Mouse (Mus musculus): Measurements from ENCODE around the gene Brap. TPM values are rescaled to one million over a fixed set of nuclear protein-coding genes. Genes with fewer than 3 reads are reported as not detected.
A peak's percentile ranks its signal among the peaks of the same experiment; 100 is the strongest.
"Not testable (repeated sequence)": the region's sequence is repeated elsewhere in the genome, so short reads cannot be mapped to it uniquely, and the experiment has no call there.

Gene Brap
- polyA plus RNA-seq, 1 experiment, result 17.9 TPM

DNA sequence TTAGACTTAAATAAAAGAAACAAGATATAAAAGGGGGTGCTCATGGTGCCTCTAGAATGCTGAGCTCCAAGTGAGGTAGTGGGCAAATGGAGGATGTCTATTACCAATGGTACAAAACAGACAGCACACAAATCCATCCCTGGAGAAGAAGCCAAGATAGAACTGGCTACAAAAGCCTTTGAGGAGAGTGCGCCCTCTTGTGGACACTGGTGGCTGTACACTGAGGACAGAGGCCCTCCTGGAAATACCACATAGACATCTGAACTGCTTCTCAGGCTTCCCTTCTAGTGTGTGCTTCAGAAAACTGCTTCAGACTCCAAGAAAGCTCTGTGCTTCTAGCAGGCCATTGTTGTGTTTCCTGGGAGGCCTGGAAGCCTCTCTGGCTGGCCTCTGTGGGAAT, 32.5 kb upstream of the Brap start:
- no peak overlapping the region for H3K27ac ChIP-seq (ENCODE audit: insufficient read depth, low read length)
- H3K4me1 ChIP-seq (ENCODE audit: control insufficient read depth, insufficient read depth, insufficient read length), result no peaks in the 10 kb centered on the region
- TF ChIP-seq POLR2A (IDR thresholded peaks at IDR 0.05; ENCODE audit: low read depth, low read length), result no peak
- TF ChIP-seq CTCF (IDR thresholded peaks at IDR 0.05; ENCODE audit: extremely low read depth, insufficient read depth, insufficient read length, insufficient replicate concordance), result peak; percentile 66; the same call in 1 of the 2 replicates
- WGBS, result 0% methylated on average over 1 of the region's 1 CpGs
- H3K36me3 ChIP-seq (ENCODE audit: control insufficient read depth, insufficient read depth, low read length), result no peaks in the 10 kb centered on the region
- no peaks in the 10 kb centered on the region for H3K27me3 ChIP-seq (ENCODE audit: control insufficient read depth, insufficient read depth, low read length)
- DNase-seq (ENCODE audit: low read depth in 1 of 2, low spot score in 2 of 2), result peak; percentile 29 to 73
- H3K4me3 ChIP-seq (ENCODE audit: extremely low read depth, insufficient read depth, insufficient read length), result no peak overlapping the region

DNA sequence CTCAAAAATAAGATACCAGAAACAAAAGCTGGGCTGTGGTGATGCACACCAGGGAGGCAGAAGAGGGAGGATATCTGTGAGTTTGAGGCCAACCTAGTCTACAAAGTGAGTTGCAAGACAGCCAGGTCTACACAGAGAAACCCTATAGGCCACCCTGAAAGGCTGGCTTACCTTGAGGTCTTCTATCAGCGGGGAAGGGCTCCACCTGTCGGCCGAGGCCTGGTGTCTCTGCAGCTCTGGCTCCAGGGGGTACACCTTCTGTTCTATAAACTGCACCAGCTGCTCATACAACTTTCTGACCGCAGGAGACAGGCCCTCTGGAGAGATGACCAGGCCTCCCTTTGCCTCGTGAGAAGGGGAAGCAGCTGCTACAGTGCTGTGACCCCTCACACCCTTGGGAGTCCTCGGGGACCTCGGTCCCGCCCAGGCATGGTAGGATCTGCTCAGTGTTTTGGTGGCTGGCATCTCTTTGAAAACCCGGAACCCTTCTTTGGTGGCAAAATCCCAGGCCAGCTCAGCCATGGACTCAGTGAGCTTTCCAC, 29.2 kb upstream of the Brap start:
- WGBS, result 70% methylated on average over 9 of the region's 9 CpGs
- not testable (repeated sequence) for H3K36me3 ChIP-seq (ENCODE audit: control insufficient read depth, insufficient read depth, low read length); H3K4me3 ChIP-seq (ENCODE audit: extremely low read depth, insufficient read depth, insufficient read length); H3K27ac ChIP-seq (ENCODE audit: insufficient read depth, low read length); H3K27me3 ChIP-seq (ENCODE audit: control insufficient read depth, insufficient read depth, low read length); H3K4me1 ChIP-seq (ENCODE audit: control insufficient read depth, insufficient read depth, insufficient read length)
- DNase-seq (ENCODE audit: low read depth in 1 of 2, low spot score in 2 of 2), result peak in 1 of 2 experiments; percentile 7

DNA sequence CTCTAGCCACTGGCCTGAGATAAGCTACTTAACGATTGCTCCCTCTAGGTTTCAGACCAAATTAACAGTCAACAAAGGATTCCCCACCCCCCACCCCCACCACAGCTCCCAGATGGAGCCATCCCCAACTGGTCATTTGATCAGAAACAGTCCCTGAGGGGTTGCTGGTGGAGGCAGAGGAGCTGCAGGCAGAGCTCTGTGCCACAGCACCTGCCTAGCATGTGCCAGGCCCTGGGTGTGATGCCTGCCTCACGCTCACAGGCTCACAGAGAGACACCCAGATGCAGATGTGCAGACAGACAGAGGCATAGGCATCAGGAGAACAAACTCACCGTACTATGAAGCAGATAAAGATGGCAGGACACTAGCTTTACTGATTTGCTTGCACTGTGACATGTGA, 27.6 kb upstream of the Brap start:
- DNase-seq (ENCODE audit: low read depth in 1 of 2, low spot score in 2 of 2), result no peak
- Histone ChIP-seq H3K36me3 (ENCODE audit: control insufficient read depth, insufficient read depth, low read length) (no peaks in the 10 kb centered on the region), H3K4me1 (ENCODE audit: control insufficient read depth, insufficient read depth, insufficient read length) (no peaks in the 10 kb centered on the region), H3K27me3 (ENCODE audit: control insufficient read depth, insufficient read depth, low read length) (no peaks in the 10 kb centered on the region), H3K27ac (ENCODE audit: insufficient read depth, low read length) (no peak overlapping the region), H3K4me3 (ENCODE audit: extremely low read depth, insufficient read depth, insufficient read length) (no peak overlapping the region)
- WGBS, result 73% methylated on average over 3 of the region's 3 CpGs
- TF ChIP-seq CTCF (IDR thresholded peaks at IDR 0.05; ENCODE audit: extremely low read depth, insufficient read depth, insufficient read length, insufficient replicate concordance) (no peak), POLR2A (IDR thresholded peaks at IDR 0.05; ENCODE audit: low read depth, low read length) (no peak)

DNA sequence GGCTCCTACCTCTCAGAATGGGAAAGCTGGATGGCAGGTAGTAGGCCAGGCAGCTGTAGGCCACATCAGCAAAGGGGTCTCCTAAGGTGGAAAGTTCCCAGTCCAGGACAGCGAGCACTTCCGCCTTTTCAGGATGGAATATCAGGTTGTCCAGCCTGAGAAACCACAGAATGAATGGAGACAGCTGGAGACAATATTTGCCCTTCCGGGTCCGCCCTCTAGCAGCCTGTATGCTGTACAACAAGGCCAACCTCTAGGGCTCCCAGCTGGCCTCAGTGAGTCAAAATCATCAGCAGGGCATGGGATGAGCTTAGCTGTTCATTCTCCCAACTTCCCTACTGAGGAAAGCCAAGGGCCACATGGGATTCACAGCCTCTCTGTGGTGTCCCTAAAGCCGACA, 25.7 kb upstream of the Brap start:
- no peak overlapping the region for H3K4me3 ChIP-seq (ENCODE audit: extremely low read depth, insufficient read depth, insufficient read length)
- no peaks in the 10 kb centered on the region for H3K36me3 ChIP-seq (ENCODE audit: control insufficient read depth, insufficient read depth, low read length)
- DNase-seq (ENCODE audit: low read depth in 1 of 2, low spot score in 2 of 2), result no peak
- H3K4me1 ChIP-seq (ENCODE audit: control insufficient read depth, insufficient read depth, insufficient read length), result no peaks in the 10 kb centered on the region
- TF ChIP-seq CTCF (IDR thresholded peaks at IDR 0.05; ENCODE audit: extremely low read depth, insufficient read depth, insufficient read length, insufficient replicate concordance) (no peak), POLR2A (IDR thresholded peaks at IDR 0.05; ENCODE audit: low read depth, low read length) (no peak)
- no peaks in the 10 kb centered on the region for H3K27me3 ChIP-seq (ENCODE audit: control insufficient read depth, insufficient read depth, low read length)
- 95% methylated on average over 5 of the region's 5 CpGs for WGBS
- no peak overlapping the region for H3K27ac ChIP-seq (ENCODE audit: insufficient read depth, low read length)

DNA sequence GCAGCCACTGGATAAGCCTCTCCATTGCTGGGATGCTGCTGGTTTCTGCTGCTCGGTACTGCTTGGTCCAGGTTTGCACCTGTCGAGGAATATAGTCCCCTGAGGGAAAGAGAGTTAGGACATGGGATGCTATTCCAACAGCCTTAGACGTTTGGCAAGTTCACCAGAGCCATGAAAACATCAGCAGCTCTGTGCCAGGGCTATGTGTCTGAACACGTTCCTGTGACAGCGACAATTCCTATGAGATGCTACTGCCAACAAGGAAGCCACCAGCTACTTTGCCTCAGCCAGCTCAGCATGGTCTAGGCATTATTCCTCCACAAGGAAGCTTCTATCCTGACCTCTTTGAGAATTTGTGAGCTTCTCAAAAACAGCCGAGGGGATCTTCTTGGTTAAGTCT, 23.1 kb upstream of the Brap start:
- DNase-seq (ENCODE audit: low read depth in 1 of 2, low spot score in 2 of 2), result no peak
- no peak for TF ChIP-seq CTCF (IDR thresholded peaks at IDR 0.05; ENCODE audit: extremely low read depth, insufficient read depth, insufficient read length, insufficient replicate concordance)
- no peak for TF ChIP-seq POLR2A (IDR thresholded peaks at IDR 0.05; ENCODE audit: low read depth, low read length)
- H3K36me3 ChIP-seq (ENCODE audit: control insufficient read depth, insufficient read depth, low read length), result no peaks in the 10 kb centered on the region
- no peaks in the 10 kb centered on the region for H3K4me1 ChIP-seq (ENCODE audit: control insufficient read depth, insufficient read depth, insufficient read length)
- no peak overlapping the region for H3K4me3 ChIP-seq (ENCODE audit: extremely low read depth, insufficient read depth, insufficient read length)
- H3K27me3 ChIP-seq (ENCODE audit: control insufficient read depth, insufficient read depth, low read length), result no peaks in the 10 kb centered on the region
- WGBS, result 91% methylated on average over 6 of the region's 6 CpGs
- H3K27ac ChIP-seq (ENCODE audit: insufficient read depth, low read length), result no peak overlapping the region

DNA sequence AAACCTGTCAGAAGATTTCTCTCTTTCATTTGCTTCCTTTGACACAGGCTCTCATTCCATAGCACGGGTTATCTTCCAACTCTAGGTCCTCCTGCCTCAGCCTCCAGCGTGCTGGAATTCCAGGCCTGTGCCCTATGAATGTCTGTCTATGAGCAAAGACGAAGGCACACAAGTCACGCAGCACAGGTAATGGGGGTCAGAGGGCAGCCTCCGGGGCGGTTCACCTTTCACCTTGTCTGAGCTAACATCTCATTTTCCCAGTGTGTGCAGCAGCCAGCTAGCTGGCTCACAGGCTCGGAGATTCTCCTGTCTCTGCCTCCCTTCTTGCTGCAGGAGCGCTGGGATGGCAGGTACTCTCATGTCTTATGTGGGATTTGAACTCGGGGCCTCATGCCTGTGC, 20.8 kb upstream of the Brap start:
- no peak overlapping the region for H3K4me3 ChIP-seq (ENCODE audit: extremely low read depth, insufficient read depth, insufficient read length)
- no peaks in the 10 kb centered on the region for H3K36me3 ChIP-seq (ENCODE audit: control insufficient read depth, insufficient read depth, low read length)
- WGBS, result 92% methylated on average over 9 of the region's 9 CpGs
- DNase-seq (ENCODE audit: low read depth in 1 of 2, low spot score in 2 of 2), result no peak
- no peak for TF ChIP-seq CTCF (IDR thresholded peaks at IDR 0.05; ENCODE audit: extremely low read depth, insufficient read depth, insufficient read length, insufficient replicate concordance)
- TF ChIP-seq POLR2A (IDR thresholded peaks at IDR 0.05; ENCODE audit: low read depth, low read length), result no peak
- no peaks in the 10 kb centered on the region for H3K27me3 ChIP-seq (ENCODE audit: control insufficient read depth, insufficient read depth, low read length)
- no peak overlapping the region for H3K27ac ChIP-seq (ENCODE audit: insufficient read depth, low read length)
- no peaks in the 10 kb centered on the region for H3K4me1 ChIP-seq (ENCODE audit: control insufficient read depth, insufficient read depth, insufficient read length)

DNA sequence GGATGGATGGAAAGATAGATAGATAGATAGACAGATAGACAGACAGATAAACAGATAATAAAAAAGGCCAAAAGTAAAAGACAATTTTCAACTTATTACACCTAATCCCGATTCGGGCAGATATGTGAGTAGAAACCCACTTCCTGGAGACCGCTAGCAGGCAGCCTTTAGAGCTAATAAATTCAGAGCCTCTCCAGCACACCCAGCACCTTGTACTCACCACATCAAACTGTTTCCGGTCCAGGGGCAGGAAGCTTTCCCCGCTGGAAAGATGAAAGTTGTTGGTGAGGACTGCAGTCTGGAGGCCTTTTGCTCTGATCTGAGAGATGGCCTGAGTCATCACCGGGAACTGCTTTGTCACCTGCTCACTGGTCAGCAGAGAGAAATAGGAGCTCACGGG, 11.2 kb upstream of the Brap start:
- H3K36me3 ChIP-seq (ENCODE audit: control insufficient read depth, insufficient read depth, low read length), result no peaks in the 10 kb centered on the region; the same call in 1 of the 2 replicates
- WGBS, result 57% methylated on average over 7 of the region's 7 CpGs

More for the DNA sequence above, 11.2 kb upstream of the Brap start:
- Histone ChIP-seq H3K4me3 (ENCODE audit: extremely low read depth, insufficient read depth, insufficient read length) (no peak overlapping the region), H3K27ac (ENCODE audit: insufficient read depth, low read length) (no peak overlapping the region), H3K4me1 (ENCODE audit: control insufficient read depth, insufficient read depth, insufficient read length) (no peaks in the 10 kb centered on the region), H3K27me3 (ENCODE audit: control insufficient read depth, insufficient read depth, low read length) (no peaks in the 10 kb centered on the region)
- DNase-seq (ENCODE audit: low read depth in 1 of 2, low spot score in 2 of 2), result no peak
- TF ChIP-seq CTCF (IDR thresholded peaks at IDR 0.05; ENCODE audit: extremely low read depth, insufficient read depth, insufficient read length, insufficient replicate concordance) (no peak), POLR2A (IDR thresholded peaks at IDR 0.05; ENCODE audit: low read depth, low read length) (no peak)

Measured in spleen, adult 2 months (tissue).